Comparison of ENCODE assay signal across 8 mouse cellular contexts in genomic region chr5:143288378-143288911, GRCm38 (mm10). TPM values are rescaled to one million over a fixed set of nuclear protein-coding genes. Genes with fewer than 3 reads are reported as not detected.
DNase-seq lines count a peak whose midpoint lies in the region; ATAC-seq lines count a peak whose summit lies in the region.
"Had no signal": no experiment of that assay in that cellular context is flagged by ENCODE, and none has a peak within 500 bp of the region (broad histone marks: within the 10 kb centered on the region; RNA-seq: fewer than 3 reads in every experiment).

No protein-coding gene starts in this region.

- H3K4me1 ChIP-seq in neural tube, embryonic 11.5 days (ENCODE audit: control insufficient read depth, insufficient read depth, low read length), result peaks cover 13% of the 10 kb centered on the region; the same call in 1 of the 2 replicates
- peaks cover 5% of the 10 kb centered on the region for H3K4me1 ChIP-seq in hindbrain, embryonic 11.5 days (replicated peaks; ENCODE audit: control insufficient read depth, insufficient read depth, low read length)
- no peaks in the 10 kb centered on the region; the same call in none of the 2 replicates for H3K4me1 ChIP-seq in liver, embryonic 16.5 days (ENCODE audit: control insufficient read depth, low read depth, low read length)

- no peaks in the 10 kb centered on the region for H3K36me3 ChIP-seq in neural tube, embryonic 11.5 days (ENCODE audit: control insufficient read depth, insufficient read depth, low read length)
- no peaks in the 10 kb centered on the region for H3K36me3 ChIP-seq in hindbrain, embryonic 11.5 days (ENCODE audit: control insufficient read depth, insufficient read depth, low read length)
- no peaks in the 10 kb centered on the region for H3K36me3 ChIP-seq in liver, embryonic 16.5 days (ENCODE audit: control insufficient read depth, insufficient read depth)

- H3K9me3 ChIP-seq in neural tube, embryonic 11.5 days (ENCODE audit: control insufficient read depth, low read length), result no peaks in the 10 kb centered on the region
- H3K9me3 ChIP-seq in hindbrain, embryonic 11.5 days (ENCODE audit: control insufficient read depth, low read length), result no peaks in the 10 kb centered on the region
- H3K9me3 ChIP-seq in liver, embryonic 16.5 days (replicated peaks; ENCODE audit: control insufficient read depth, low read length), result no peaks in the 10 kb centered on the region

- peak overlapping the region; percentile 30 for H3K4me2 ChIP-seq in neural tube, embryonic 11.5 days (ENCODE audit: low read depth)
- H3K4me2 ChIP-seq in hindbrain, embryonic 11.5 days (replicated peaks; ENCODE audit: low read depth, low read length), result peak overlapping the region; percentile 44
- H3K4me2 ChIP-seq in liver, embryonic 16.5 days (ENCODE audit: low read depth, low read length), result peak overlapping the region; percentile 51

- 8% methylated on average over 9 of the region's 9 CpGs for WGBS in neural tube, embryonic 11.5 days
- WGBS in hindbrain, embryonic 11.5 days, result 5% methylated on average over 9 of the region's 9 CpGs
- 14% methylated on average over 9 of the region's 9 CpGs for WGBS in liver, embryonic 16.5 days (ENCODE audit: insufficient replicate concordance)

- H3K9ac ChIP-seq in neural tube, embryonic 11.5 days (ENCODE audit: low read length), result no peak overlapping the region
- H3K9ac ChIP-seq in hindbrain, embryonic 11.5 days (ENCODE audit: low read depth, low read length), result no peak overlapping the region
- H3K9ac ChIP-seq in liver, embryonic 16.5 days (ENCODE audit: low read depth, low read length), result no peak overlapping the region

- H3K27ac ChIP-seq in neural tube, embryonic 11.5 days (ENCODE audit: low read depth, low read length), result no peak overlapping the region
- H3K27ac ChIP-seq in hindbrain, embryonic 11.5 days (ENCODE audit: low read depth, low read length), result no peak overlapping the region
- H3K27ac ChIP-seq in liver, embryonic 16.5 days (ENCODE audit: low read length), result no peak overlapping the region

- peak overlapping the region; percentile 18; the same call in 1 of the 2 replicates for H3K4me3 ChIP-seq in neural tube, embryonic 11.5 days (ENCODE audit: low read depth, low read length)
- peak overlapping the region; percentile 26 for H3K4me3 ChIP-seq in hindbrain, embryonic 11.5 days (ENCODE audit: low read depth, low read length)
- peak overlapping the region; percentile 33 for H3K4me3 ChIP-seq in liver, embryonic 16.5 days (ENCODE audit: low read depth, low read length)

- no peak for DNase-seq in neural tube, embryonic 11.5 days (ENCODE audit: low spot score)
- DNase-seq in neural tube, embryonic 10.5 days (ENCODE audit: extremely low spot score, low spot score), result no peak
- no peak for DNase-seq in hindbrain, embryonic 11.5 days (ENCODE audit: low spot score)
- DNase-seq in layer of hippocampus, postnatal 25 days (ENCODE audit: extremely low spot score in 1 of 2, low spot score in 1 of 2), result no peak
- no peak for DNase-seq in adrenal gland, postnatal 36 days
- DNase-seq: kidney, postnatal 25 days had no signal

- ATAC-seq in neural tube, embryonic 11.5 days (ENCODE audit: insufficient read depth, low FRiP score, low TSS enrichment), result no peak
- no peak for ATAC-seq in hindbrain, embryonic 11.5 days (ENCODE audit: low FRiP score)
- no peak for ATAC-seq in liver, embryonic 16.5 days (ENCODE audit: low read depth)
- ATAC-seq in activated CD4-positive, CD25-positive, alpha-beta regulatory T cell, adult 4 months, result no peak

- peaks cover 61% of the 10 kb centered on the region for H3K27me3 ChIP-seq in neural tube, embryonic 11.5 days (ENCODE audit: control insufficient read depth, insufficient read depth, low read length)
- H3K27me3 ChIP-seq in hindbrain, embryonic 11.5 days (ENCODE audit: control insufficient read depth, insufficient read depth, low read length), result peaks cover 53% of the 10 kb centered on the region
- peaks cover 57% of the 10 kb centered on the region for H3K27me3 ChIP-seq in liver, embryonic 16.5 days (ENCODE audit: control insufficient read depth, insufficient read depth, low read depth, low read length)

RNA-seq across cellular contexts. Expression of gene Zfp853, which starts 5.0 kb away (rescaled TPM):
- not detected in 2 replicates for polyA plus RNA-seq in neural tube, embryonic 11.5 days (2014; fragmentation: Nextera tagmentation; extraction: Ambion mirVana)
- not detected in 2 replicates for polyA plus RNA-seq in hindbrain, embryonic 11.5 days (2014; fragmentation: Nextera tagmentation; extraction: Ambion mirVana)
- not detected in 2 replicates for polyA plus RNA-seq in liver, embryonic 16.5 days (2015; fragmentation: Nextera tagmentation; extraction: Ambion mirVana)
- 1 to 10 TPM; 5.5 to 6.6 TPM for total RNA-seq in layer of hippocampus, postnatal 25 days (2021)
- total RNA-seq in adrenal gland, postnatal 36 days (2021), result under 1 TPM; 0.36 to 0.40 TPM
- not detected for polyA plus RNA-seq in activated CD4-positive, CD25-positive, alpha-beta regulatory T cell, adult 4 months (2017; shearing (Covaris generic))

RNA-seq across cellular contexts. Expression of gene Zfp316, which starts 18.6 kb away (rescaled TPM):
- 4.1 and 4.8 TPM in 2 replicates for polyA plus RNA-seq in neural tube, embryonic 11.5 days (2014; fragmentation: Nextera tagmentation; extraction: Ambion mirVana)
- 3.4 and 3.6 TPM in 2 replicates for polyA plus RNA-seq in hindbrain, embryonic 11.5 days (2014; fragmentation: Nextera tagmentation; extraction: Ambion mirVana)
- 0.12 and 0.26 TPM in 2 replicates for polyA plus RNA-seq in liver, embryonic 16.5 days (2015; fragmentation: Nextera tagmentation; extraction: Ambion mirVana)
- total RNA-seq in layer of hippocampus, postnatal 25 days (2021), result 10 to 100 TPM; 22.0 to 22.5 TPM
- total RNA-seq in adrenal gland, postnatal 36 days (2021), result 1 to 10 TPM; 5.2 to 9.7 TPM
- polyA plus RNA-seq in activated CD4-positive, CD25-positive, alpha-beta regulatory T cell, adult 4 months (2017; shearing (Covaris generic)), result under 1 TPM; 0.19 to 0.25 TPM

RNA-seq across cellular contexts. Expression of gene E130309D02Rik, which starts 26.7 kb away (rescaled TPM):
- 56.5 and 57.3 TPM in 2 replicates for polyA plus RNA-seq in neural tube, embryonic 11.5 days (2014; fragmentation: Nextera tagmentation; extraction: Ambion mirVana)
- polyA plus RNA-seq in hindbrain, embryonic 11.5 days (2014; fragmentation: Nextera tagmentation; extraction: Ambion mirVana), result 34.1 and 42.9 TPM in 2 replicates
- 16.6 and 16.8 TPM in 2 replicates for polyA plus RNA-seq in liver, embryonic 16.5 days (2015; fragmentation: Nextera tagmentation; extraction: Ambion mirVana)
- total RNA-seq in layer of hippocampus, postnatal 25 days (2021), result 10 to 100 TPM; 23.4 to 25.2 TPM
- 10 to 100 TPM; 24.2 to 33.2 TPM for total RNA-seq in adrenal gland, postnatal 36 days (2021)
- 1 to 10 TPM; 5.5 to 8.5 TPM for polyA plus RNA-seq in activated CD4-positive, CD25-positive, alpha-beta regulatory T cell, adult 4 months (2017; shearing (Covaris generic))

RNA-seq across cellular contexts. Expression of gene Zdhhc4, which starts 40.6 kb away (rescaled TPM):
- 69.3 and 73.3 TPM in 2 replicates for polyA plus RNA-seq in neural tube, embryonic 11.5 days (2014; fragmentation: Nextera tagmentation; extraction: Ambion mirVana)
- 75.1 and 80.2 TPM in 2 replicates for polyA plus RNA-seq in hindbrain, embryonic 11.5 days (2014; fragmentation: Nextera tagmentation; extraction: Ambion mirVana)
- 23.9 and 25.5 TPM in 2 replicates for polyA plus RNA-seq in liver, embryonic 16.5 days (2015; fragmentation: Nextera tagmentation; extraction: Ambion mirVana)
- total RNA-seq in layer of hippocampus, postnatal 25 days (2021), result 10 to 100 TPM; 41.8 to 49.9 TPM
- total RNA-seq in adrenal gland, postnatal 36 days (2021), result 10 to 100 TPM; 54.7 to 60.4 TPM
- polyA plus RNA-seq in activated CD4-positive, CD25-positive, alpha-beta regulatory T cell, adult 4 months (2017; shearing (Covaris generic)), result 10 to 100 TPM; 63.7 to 68.0 TPM

RNA-seq across cellular contexts. Expression of gene Zfp12, which starts 53.5 kb away (rescaled TPM):
- 25.5 and 27.6 TPM in 2 replicates for polyA plus RNA-seq in neural tube, embryonic 11.5 days (2014; fragmentation: Nextera tagmentation; extraction: Ambion mirVana)
- polyA plus RNA-seq in hindbrain, embryonic 11.5 days (2014; fragmentation: Nextera tagmentation; extraction: Ambion mirVana), result 20.3 and 24.3 TPM in 2 replicates
- polyA plus RNA-seq in liver, embryonic 16.5 days (2015; fragmentation: Nextera tagmentation; extraction: Ambion mirVana), result 2.0 and 2.1 TPM in 2 replicates
- 10 to 100 TPM; 28.4 to 31.2 TPM for total RNA-seq in layer of hippocampus, postnatal 25 days (2021)
- 10 to 100 TPM; 22.2 to 22.9 TPM for total RNA-seq in adrenal gland, postnatal 36 days (2021)
- 1 to 10 TPM; 2.8 to 3.0 TPM for polyA plus RNA-seq in activated CD4-positive, CD25-positive, alpha-beta regulatory T cell, adult 4 months (2017; shearing (Covaris generic))
